Mouse (Mus musculus) forebrain, embryonic 16.5 days (tissue): ENCODE data around the gene Nop16. TPM values are rescaled to one million over a fixed set of nuclear protein-coding genes. Genes with fewer than 3 reads are reported as not detected.
A peak's percentile ranks its signal among the peaks of the same experiment; 100 is the strongest.

ENCODE experiments used
- ATAC-seq: fragments of 200-750 bp; cut with Nextera tagmentation; 2 replicates; pipeline ENCODE4 v1.8.0; 2017; ENCODE audit warnings: mild to moderate bottlenecking, moderate library complexity
- H3K27ac ChIP-seq: fragments of 300-500 bp; sonication (generic); 2 replicates; pipeline ENCODE4 v1.5.1; 2014; ENCODE audit warnings: low read length, control low read depth
- H3K27me3 ChIP-seq: fragments of 300-500 bp; sonication (generic); replicated peaks from 2 replicates; pipeline ENCODE4 v1.6.1; 2014; ENCODE audit warnings: low read length; ENCODE audit not compliant: control insufficient read depth, insufficient read depth
- H3K36me3 ChIP-seq: fragments of 300-500 bp; sonication (generic); 2 replicates; pipeline ENCODE4 v1.6.1; 2014; ENCODE audit not compliant: control insufficient read depth, insufficient read depth
- H3K4me1 ChIP-seq: fragments of 300-500 bp; sonication (generic); replicated peaks from 2 replicates; pipeline ENCODE4 v1.6.1; 2014; ENCODE audit warnings: low read length; ENCODE audit not compliant: control insufficient read depth, insufficient read depth
- H3K4me2 ChIP-seq: fragments of 300-500 bp; sonication (generic); 2 replicates; pipeline ENCODE4 v1.6.1; 2014; ENCODE audit warnings: mild to moderate bottlenecking, low read length, control low read depth
- H3K4me3 ChIP-seq: fragments of 300-500 bp; sonication (generic); replicated peaks from 2 replicates; pipeline ENCODE4 v1.5.1; 2014; ENCODE audit warnings: mild to moderate bottlenecking, low read length, control low read depth
- H3K9ac ChIP-seq: fragments of 300-500 bp; sonication (generic); replicated peaks from 2 replicates; pipeline ENCODE4 v1.6.1; 2014; ENCODE audit warnings: low read depth, low read length, control low read depth
- H3K9me3 ChIP-seq: fragments of 300-500 bp; sonication (generic); 2 replicates; pipeline ENCODE4 v1.6.1; 2016; ENCODE audit warnings: low read length; ENCODE audit not compliant: control insufficient read depth
- WGBS: fragments of 180-500 bp; shearing (Covaris S2); extraction: QIAGEN DNeasy Blood & Tissue Kit; methylation state at CpG from one replicate; pipeline ENCODE4 v1.1.7; 2014; 5-methylcytosine and 5-hydroxymethylcytosine counted together
- polyA plus RNA-seq: library from polyadenylated mRNA; unstranded; fragments of >200 nt; fragmentation: Nextera tagmentation; extraction: Ambion mirVana; gene quantifications from 2 replicates; pipeline ENCODE4 v1.2.1, GENCODE M21; 2015

The Nop16 gene
- polyA plus RNA-seq, 1 experiment from 2014 or later = 69.8 TPM

DNA sequence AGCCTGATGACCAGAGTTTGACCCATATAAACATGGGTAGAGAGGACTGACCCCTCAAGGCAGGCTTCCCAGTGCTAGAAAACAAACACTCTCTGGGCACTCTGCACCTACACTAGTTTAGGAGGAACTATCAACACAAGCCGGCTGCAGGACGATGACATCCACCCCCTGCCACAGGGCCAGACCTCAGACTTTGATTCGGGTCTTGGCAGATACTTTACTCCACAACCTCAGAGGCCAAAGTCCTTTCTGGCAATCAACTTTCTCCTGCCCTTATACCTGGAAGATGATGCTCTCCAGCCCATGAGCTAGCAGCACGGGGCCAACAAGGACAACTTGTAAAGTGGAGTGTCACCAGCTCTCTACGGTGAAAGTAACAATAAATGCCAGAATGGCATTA lies 7.0 kb downstream of the Nop16 start:
- Histone ChIP-seq H3K9me3 (no peaks in the 10 kb centered on the region), H3K36me3 (peaks cover 12% of the 10 kb centered on the region), H3K27me3 (no peaks in the 10 kb centered on the region), H3K9ac (no peak overlapping the region), H3K4me2 (no peak overlapping the region), H3K27ac (no peak overlapping the region), H3K4me1 (peaks cover 3% of the 10 kb centered on the region), H3K4me3 (no peak overlapping the region)
- ATAC-seq = no peak
- WGBS = 90% methylated on average over 5 of the region's 5 CpGs

- Histone ChIP-seq H3K27ac (no peak overlapping the region), H3K4me1 (peaks cover 3% of the 10 kb centered on the region), H3K27me3 (no peaks in the 10 kb centered on the region), H3K4me3 (no peak overlapping the region), H3K9ac (no peak overlapping the region), H3K9me3 (no peaks in the 10 kb centered on the region), H3K4me2 (no peak overlapping the region), H3K36me3 (peaks cover 12% of the 10 kb centered on the region)
- no peak for ATAC-seq
- WGBS = 33% methylated on average over 10 of the region's 10 CpGs
Observed at GRCm38 (mm10) chr13:54582126-54582525, 7.8 kb downstream of the Nop16 start.

DNA sequence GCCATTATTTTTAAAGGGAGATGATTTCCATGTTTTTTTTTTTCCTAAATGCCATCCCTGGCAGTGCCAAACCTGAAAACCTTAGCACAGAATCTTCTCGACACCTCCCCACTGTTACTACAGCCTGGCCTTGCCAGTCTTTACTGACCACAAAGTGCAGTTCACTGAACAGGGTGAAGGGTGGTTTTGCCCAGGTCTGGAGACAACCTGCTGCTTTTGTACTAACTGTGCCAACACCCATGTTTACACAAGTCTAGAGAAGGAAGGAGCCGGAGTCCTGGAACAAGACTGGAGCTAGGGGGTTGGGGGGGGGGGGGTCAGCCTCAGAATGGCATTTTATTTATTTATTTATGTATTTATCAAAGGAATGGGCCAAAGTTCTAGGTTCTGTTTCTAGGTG lies 8.5 kb downstream of the Nop16 start:
- no peak overlapping the region for H3K4me2 ChIP-seq
- no peaks in the 10 kb centered on the region for H3K9me3 ChIP-seq
- ATAC-seq = no peak
- WGBS = 84% methylated on average over 2 of the region's 2 CpGs
- peaks cover 12% of the 10 kb centered on the region for H3K36me3 ChIP-seq
- no peak overlapping the region for H3K27ac ChIP-seq
- no peak overlapping the region for H3K9ac ChIP-seq
- H3K4me1 ChIP-seq = peaks cover 8% of the 10 kb centered on the region
- no peak overlapping the region for H3K4me3 ChIP-seq
- no peaks in the 10 kb centered on the region for H3K27me3 ChIP-seq

- Histone ChIP-seq H3K9me3 (no peaks in the 10 kb centered on the region), H3K27ac (no peak overlapping the region), H3K9ac (no peak overlapping the region), H3K36me3 (peaks cover 7% of the 10 kb centered on the region), H3K4me3 (no peak overlapping the region), H3K27me3 (no peaks in the 10 kb centered on the region; the same call in 1 of the 2 replicates), H3K4me2 (no peak overlapping the region), H3K4me1 (peaks cover 22% of the 10 kb centered on the region)
- no peak for ATAC-seq
- 86% methylated on average over 21 of the region's 21 CpGs for WGBS
Observed at GRCm38 (mm10) chr13:54577652-54578507, 12.0 kb downstream of the Nop16 start.

DNA sequence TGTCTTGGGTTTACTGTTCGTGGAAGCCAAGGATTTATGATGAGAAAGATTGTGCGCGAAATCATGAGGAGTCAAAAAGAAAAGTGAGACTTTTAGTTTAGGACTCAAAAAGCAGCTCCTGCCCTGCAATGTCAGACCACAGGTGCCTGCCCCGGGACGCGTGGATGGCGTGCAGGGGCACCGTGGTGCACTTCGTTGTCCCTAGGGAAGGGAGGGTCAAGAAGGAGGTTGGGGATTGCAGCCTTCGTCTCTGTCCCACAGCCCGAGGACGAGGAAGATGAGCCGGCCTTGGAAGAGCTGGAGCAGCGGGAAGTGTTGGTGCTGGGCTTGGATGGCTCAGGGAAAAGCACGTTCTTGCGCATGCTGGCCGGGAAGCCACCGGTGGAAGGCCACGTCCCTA lies 14.4 kb downstream of the Nop16 start:
- WGBS = 2% methylated on average over 19 of the region's 19 CpGs
- Histone ChIP-seq H3K27ac (0 out of 2 replicates have a peak overlapping the region, but pooled peaks have one; percentile 10), H3K36me3 (no peaks in the 10 kb centered on the region), H3K4me2 (peak overlapping the region; percentile 90), H3K4me3 (peak overlapping the region; percentile 75), H3K9me3 (no peaks in the 10 kb centered on the region), H3K4me1 (peaks cover 19% of the 10 kb centered on the region), H3K27me3 (no peaks in the 10 kb centered on the region; the same call in 1 of the 2 replicates), H3K9ac (peak overlapping the region; percentile 90)
- no peak for ATAC-seq

- Histone ChIP-seq H3K27ac (peak within 1 kb of the TSS; percentile 64), H3K27me3 (no peaks in the 10 kb centered on the region; the same call in 1 of the 2 replicates), H3K4me3 (peak within 1 kb of the TSS; percentile 75), H3K9ac (peak within 1 kb of the TSS; percentile 90), H3K4me1 (peaks cover 19% of the 10 kb centered on the region), H3K9me3 (no peaks in the 10 kb centered on the region), H3K4me2 (peak within 1 kb of the TSS; percentile 90), H3K36me3 (no peaks in the 10 kb centered on the region)
- ATAC-seq = peak; percentile 97
- WGBS = under 1% methylated on average over 55 of the region's 55 CpGs
Observed at GRCm38 (mm10) chr13:54574854-54575481, 14.9 kb downstream of the Nop16 start, which contains the start of gene Arl10. Arl10 (plus strand) TSS chr13:54575015.

DNA sequence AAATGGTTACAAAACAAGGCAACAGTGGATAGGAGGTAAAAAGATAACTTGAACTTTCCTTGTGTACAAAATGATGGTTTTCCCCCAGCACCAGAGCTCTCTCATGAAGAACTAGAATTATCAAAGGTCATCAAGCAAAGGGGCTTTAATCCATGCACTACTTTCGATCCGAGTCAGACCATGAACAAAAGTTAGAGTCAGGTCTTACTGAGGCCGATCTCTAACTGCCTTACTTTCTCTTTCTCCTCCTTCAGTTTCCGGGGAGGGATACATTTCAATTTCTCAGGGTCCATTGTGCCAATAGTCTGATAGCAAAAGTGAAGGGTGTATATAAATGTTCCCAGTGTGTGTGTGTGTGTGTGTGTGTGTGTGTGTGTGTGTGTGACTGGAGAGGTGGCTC lies 17.3 kb downstream of the Nop16 start:
- H3K4me1 ChIP-seq = peaks cover 19% of the 10 kb centered on the region
- no peak for ATAC-seq
- no peaks in the 10 kb centered on the region; the same call in 1 of the 2 replicates for H3K27me3 ChIP-seq
- H3K4me2 ChIP-seq = no peak overlapping the region
- WGBS = 78% methylated on average over 4 of the region's 4 CpGs
- no peaks in the 10 kb centered on the region for H3K9me3 ChIP-seq
- no peak overlapping the region for H3K9ac ChIP-seq
- no peaks in the 10 kb centered on the region for H3K36me3 ChIP-seq
- no peak overlapping the region for H3K4me3 ChIP-seq
- H3K27ac ChIP-seq = no peak overlapping the region

DNA sequence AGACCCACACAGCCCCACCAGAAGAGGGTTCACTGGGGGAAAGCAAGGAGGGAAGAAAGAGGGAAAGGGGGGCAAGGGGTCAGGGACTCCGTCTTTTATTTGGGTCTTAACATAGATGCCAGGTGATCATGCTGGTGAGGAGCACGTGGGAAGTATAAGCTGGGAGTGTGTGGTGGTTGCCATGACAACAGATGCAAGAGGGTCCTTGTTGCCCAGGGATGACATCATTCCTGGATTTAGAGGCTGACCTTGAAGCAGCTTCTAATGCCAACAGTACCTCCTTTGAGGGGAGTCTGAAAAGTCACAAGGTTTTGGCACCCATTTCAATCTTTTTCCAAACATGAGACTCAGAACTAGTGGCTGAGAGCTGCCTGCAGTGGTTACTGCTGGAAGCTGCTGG lies 18.3 kb downstream of the Nop16 start:
- Histone ChIP-seq H3K27ac (no peak overlapping the region), H3K4me1 (peaks cover 16% of the 10 kb centered on the region), H3K27me3 (no peaks in the 10 kb centered on the region; the same call in 1 of the 2 replicates), H3K36me3 (no peaks in the 10 kb centered on the region), H3K4me3 (no peak overlapping the region), H3K9ac (no peak overlapping the region), H3K4me2 (no peak overlapping the region), H3K9me3 (no peaks in the 10 kb centered on the region)
- 16% methylated on average over 2 of the region's 2 CpGs for WGBS
- ATAC-seq = no peak

- H3K27ac ChIP-seq = no peak overlapping the region
- H3K9me3 ChIP-seq = no peaks in the 10 kb centered on the region
- H3K27me3 ChIP-seq = no peaks in the 10 kb centered on the region; the same call in 1 of the 2 replicates
- no peak overlapping the region for H3K4me3 ChIP-seq
- no peak overlapping the region for H3K4me2 ChIP-seq
- H3K9ac ChIP-seq = no peak overlapping the region
- ATAC-seq = no peak
- no peaks in the 10 kb centered on the region for H3K36me3 ChIP-seq
- H3K4me1 ChIP-seq = peaks cover 8% of the 10 kb centered on the region
- 73% methylated on average over 4 of the region's 4 CpGs for WGBS
Observed at GRCm38 (mm10) chr13:54570736-54571135, 19.2 kb downstream of the Nop16 start.
